Mouse (Mus musculus) left cerebral cortex, adult 2 months (tissue): Measurements from ENCODE around the gene Ppp1r13b. TPM values are rescaled to one million over a fixed set of nuclear protein-coding genes. Genes with fewer than 3 reads are reported as not detected.

Experiments
- DNase-seq, 2 experiments: peaks; one replicate each; pipeline ENCODE4 v3.0.0; 2021 to 2022; ENCODE audit warnings: low spot score in 2 of 2, mixed read lengths in 1 of 2; ENCODE audit errors: extremely low spot score in 1 of 2
- H3K27ac ChIP-seq: fragments of 200-600 bp; 2 replicates; pipeline ENCODE4 v1.8.1; 2022
- H3K4me3 ChIP-seq: fragments of 200-600 bp; 2 replicates; pipeline ENCODE4 v1.8.1; 2022
- CTCF ChIP-seq: fragments of 200-600 bp; IDR thresholded peaks from 2 replicates; pipeline ENCODE4 v1.8.1; 2022; ENCODE audit warnings: antibody characterized with exemption, mild to moderate bottlenecking, moderate library complexity
- intact Hi-C: fragments of 180-260 bp; cut with DNase I; formaldehyde crosslinking; loops from one replicate; pipeline ENCODE4 v1.15.1; 2025
- total RNA-seq, 2 experiments: library from RNA; stranded (reverse); gene quantifications; 2 replicates each; pipeline ENCODE4 v1.2.3; 2021

The Ppp1r13b gene
- total RNA-seq, 2 experiments from 2014 or later, result 59.4 to 61.0 TPM

DNA sequence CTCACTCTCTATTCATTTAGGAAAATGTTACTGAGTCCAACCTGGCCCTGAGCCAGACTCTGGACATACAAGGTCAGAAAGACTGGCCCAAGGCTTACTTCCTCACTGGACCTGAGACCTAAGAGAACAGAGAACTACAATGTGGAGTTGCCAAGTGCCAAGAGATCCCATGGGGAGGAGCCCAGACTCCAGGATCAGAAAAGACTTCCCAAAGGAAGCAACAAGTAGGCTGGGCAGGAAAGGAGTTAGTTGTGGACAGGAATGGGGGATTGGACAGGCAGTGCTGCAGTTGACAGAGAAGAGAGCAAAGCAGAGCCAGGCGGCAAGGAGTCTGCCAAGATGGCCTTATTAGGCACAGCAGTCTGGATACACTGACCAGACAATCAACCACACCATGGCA, 13.8 kb downstream of the Ppp1r13b start:
- peak overlapping the region; percentile 51; the same call in 1 of the 2 replicates for H3K27ac ChIP-seq
- H3K4me3 ChIP-seq, result no peak overlapping the region
- DNase-seq, result no peak
- intact Hi-C loops, result no loop called here
- no peak for TF ChIP-seq CTCF

DNA sequence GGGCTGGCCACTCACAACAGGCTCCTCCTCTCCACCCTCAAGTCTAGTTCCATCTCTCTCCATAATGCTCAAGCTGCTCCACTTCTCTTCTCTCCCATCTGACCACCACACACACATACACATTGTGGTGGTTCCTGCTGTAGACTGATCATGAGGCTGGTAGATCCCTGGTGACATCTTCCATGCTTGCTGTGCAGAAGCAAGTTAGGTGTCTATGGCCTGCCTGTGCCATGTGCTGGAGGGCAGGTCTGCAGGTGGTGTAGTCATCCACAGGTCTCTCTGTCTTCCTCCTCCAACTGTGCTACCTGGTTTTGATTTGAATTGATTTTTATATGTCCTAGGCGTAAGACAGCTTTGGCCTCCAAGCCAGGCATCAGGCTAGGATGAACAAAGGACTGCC, 14.9 kb downstream of the Ppp1r13b start:
- intact Hi-C loops, result no loop called here
- H3K27ac ChIP-seq, result no peak overlapping the region
- no peak for TF ChIP-seq CTCF
- DNase-seq, result no peak
- H3K4me3 ChIP-seq, result no peak overlapping the region

DNA sequence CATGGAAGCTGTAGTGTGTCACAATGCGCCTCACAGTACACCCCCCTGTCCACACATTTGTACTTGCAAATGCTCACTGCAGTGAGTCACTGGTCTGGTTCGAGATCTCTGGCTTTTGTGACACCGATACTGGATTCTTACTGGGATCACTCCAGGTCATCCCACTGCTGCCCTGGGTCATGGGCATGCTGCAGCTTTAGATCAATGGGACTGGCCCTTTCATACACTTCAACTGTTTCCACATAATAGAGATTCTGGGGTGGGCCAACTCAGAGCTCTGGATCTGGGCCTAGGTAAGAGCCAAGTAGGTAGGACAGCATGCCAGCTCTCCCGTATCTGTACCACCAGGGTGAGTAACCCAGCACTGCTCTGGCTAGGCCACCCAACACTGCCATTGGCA, 16.1 kb downstream of the Ppp1r13b start:
- Histone ChIP-seq H3K4me3 (no peak overlapping the region), H3K27ac (peak overlapping the region; percentile 19; the same call in 1 of the 2 replicates)
- no peak for TF ChIP-seq CTCF
- intact Hi-C loops, result no loop called here
- no peak for DNase-seq

- no peak overlapping the region for H3K4me3 ChIP-seq
- TF ChIP-seq CTCF, result no peak; the same call in 1 of the 2 replicates
- H3K27ac ChIP-seq, result no peak overlapping the region
- no peak for DNase-seq
- intact Hi-C loops, result no loop called here
Measured at GRCm38 (mm10) chr12:111889251-111889650, 18.7 kb downstream of the Ppp1r13b start.

DNA sequence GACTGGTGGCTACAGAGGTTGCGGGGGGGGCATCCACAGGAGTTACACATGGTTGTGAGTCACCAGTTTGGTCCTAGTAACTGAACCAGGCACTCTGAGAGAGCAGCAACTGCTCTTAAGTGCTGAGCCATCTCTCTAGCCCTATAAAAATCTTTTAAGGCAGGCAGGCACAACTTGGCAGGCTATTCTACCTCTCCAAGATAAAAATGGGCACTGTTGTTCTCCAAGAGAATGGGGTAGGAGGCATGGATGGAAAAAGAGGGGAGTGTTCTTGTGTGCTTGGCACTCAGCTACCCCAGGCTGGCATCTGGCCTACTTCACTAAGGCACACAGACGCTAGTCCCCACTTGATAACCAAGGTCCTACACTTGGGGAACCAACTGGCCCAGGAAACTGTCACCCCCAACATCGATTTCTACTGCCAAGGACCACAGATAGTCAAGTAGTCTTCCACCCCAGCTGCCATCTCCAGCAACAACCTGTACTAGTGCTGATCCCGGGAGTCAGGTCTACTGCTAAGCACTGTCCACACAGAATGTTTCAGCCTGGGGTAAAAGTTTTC, 19.5 kb downstream of the Ppp1r13b start:
- intact Hi-C loops, result no loop called here
- no peak for TF ChIP-seq CTCF
- H3K27ac ChIP-seq, result no peak overlapping the region
- no peak overlapping the region for H3K4me3 ChIP-seq
- no peak for DNase-seq

GRCm38 (mm10) chr12:111887005-111887404, 20.9 kb downstream of the Ppp1r13b start:
- DNase-seq, result no peak
- H3K27ac ChIP-seq, result no peak overlapping the region
- no peak overlapping the region for H3K4me3 ChIP-seq
- TF ChIP-seq CTCF, result no peak; the same call in 1 of the 2 replicates
- intact Hi-C loops, result no loop called here

GRCm38 (mm10) chr12:111882852-111883251, 25.1 kb downstream of the Ppp1r13b start:
- Histone ChIP-seq H3K27ac (no peak overlapping the region), H3K4me3 (no peak overlapping the region)
- intact Hi-C loops, result no loop called here
- DNase-seq, result no peak
- no peak for TF ChIP-seq CTCF

DNA sequence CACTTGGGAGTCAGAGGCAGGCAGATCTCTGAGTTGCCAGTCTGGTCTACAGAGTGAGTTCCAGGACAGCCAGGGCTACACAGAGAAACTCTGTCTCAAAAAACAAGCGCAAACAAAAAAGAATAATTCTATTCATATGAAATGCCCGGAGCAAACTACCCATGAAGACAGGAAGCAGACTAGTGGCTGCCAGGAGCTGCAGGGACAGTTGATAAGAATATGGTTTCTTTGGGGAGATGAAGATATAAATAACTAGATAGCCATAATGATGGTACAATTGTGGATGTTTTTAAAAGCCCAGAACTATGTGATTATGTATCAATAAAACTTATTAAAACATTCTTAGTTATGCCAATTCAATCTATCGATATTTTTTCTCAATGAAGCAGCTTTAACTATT, 25.9 kb downstream of the Ppp1r13b start:
- no peak for DNase-seq
- Histone ChIP-seq H3K4me3 (no peak overlapping the region), H3K27ac (no peak overlapping the region)
- no peak for TF ChIP-seq CTCF
- intact Hi-C loops, result no loop called here

DNA sequence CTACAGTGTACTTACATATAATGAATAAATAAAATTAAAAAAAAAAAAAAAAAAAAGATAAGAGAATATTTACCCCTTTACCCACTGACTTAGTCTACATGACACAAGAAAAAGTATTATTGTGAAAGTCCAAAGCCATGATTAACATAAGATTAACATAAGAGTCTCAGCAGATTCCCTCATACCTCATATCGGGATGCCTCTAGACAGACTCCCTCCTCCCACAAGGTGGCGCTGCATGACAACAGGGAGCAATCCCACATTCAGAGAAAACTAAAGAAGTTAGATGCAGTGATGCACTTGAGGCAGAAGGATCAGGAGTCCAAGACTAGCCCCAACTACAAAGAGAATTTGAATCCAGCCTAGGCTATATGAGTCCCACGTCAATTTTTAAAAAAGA, 29.7 kb downstream of the Ppp1r13b start:
- H3K27ac ChIP-seq, result no peak overlapping the region
- TF ChIP-seq CTCF, result peak; percentile 80
- intact Hi-C loops, result loop anchor here (1.0 to 5.0 kb wide), 5 partner anchors 31 to 214 kb away; partner anchors contain the start of gene Ppp1r13b
- H3K4me3 ChIP-seq, result no peak overlapping the region
- peak; percentile 72 to 80 for DNase-seq

GRCm38 (mm10) chr12:111875499-111875898, 32.4 kb downstream of the Ppp1r13b start:
- DNase-seq, result no peak
- Histone ChIP-seq H3K4me3 (no peak overlapping the region), H3K27ac (no peak overlapping the region)
- intact Hi-C loops, result loop anchor here (5.0 kb wide), 1 partner anchor 217 kb away; no protein-coding TSS in a partner anchor
- TF ChIP-seq CTCF, result no peak

DNA sequence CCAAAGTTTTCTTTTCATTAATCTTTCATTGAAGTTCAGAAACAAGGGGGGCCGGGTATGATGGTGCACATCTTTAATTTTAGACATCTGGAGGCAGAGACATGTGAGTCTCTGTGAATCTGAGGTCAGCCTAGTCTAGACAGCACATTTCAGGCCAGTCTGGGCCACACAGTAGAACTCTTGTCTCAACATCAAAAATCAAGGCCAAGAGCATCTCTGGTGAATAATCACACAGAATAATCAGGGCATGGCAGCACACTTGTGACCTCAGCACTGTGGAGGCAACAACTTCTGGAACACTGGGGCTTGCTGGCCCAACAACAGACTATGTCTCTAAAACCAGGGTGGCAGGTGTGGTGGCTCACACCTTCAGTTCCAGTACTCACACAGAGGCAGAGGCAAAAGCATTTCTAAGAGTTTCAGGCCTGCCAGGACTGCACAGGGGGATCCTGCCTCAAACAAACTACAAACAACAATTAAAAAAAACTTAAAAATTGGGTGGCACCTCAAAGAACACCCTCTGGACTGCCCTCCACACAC, 33.2 kb downstream of the Ppp1r13b start:
- intact Hi-C loops, result loop anchor here (5.0 kb wide), 1 partner anchor 218 kb away; no protein-coding TSS in a partner anchor
- no peak for DNase-seq
- H3K27ac ChIP-seq, result no peak overlapping the region
- H3K4me3 ChIP-seq, result no peak overlapping the region
- no peak for TF ChIP-seq CTCF

- no peak for TF ChIP-seq CTCF
- intact Hi-C loops, result no loop called here
- no peak overlapping the region for H3K4me3 ChIP-seq
- no peak overlapping the region for H3K27ac ChIP-seq
- no peak for DNase-seq
Measured at GRCm38 (mm10) chr12:111872079-111872478, 35.8 kb downstream of the Ppp1r13b start.

- no peak for DNase-seq
- no peak overlapping the region for H3K27ac ChIP-seq
- H3K4me3 ChIP-seq, result no peak overlapping the region
- intact Hi-C loops, result no loop called here
- TF ChIP-seq CTCF, result no peak
Measured at GRCm38 (mm10) chr12:111870811-111871210, 37.1 kb downstream of the Ppp1r13b start.
